Mouse (Mus musculus): ENCODE data around the gene Zfp385c. TPM values are rescaled to one million over a fixed set of nuclear protein-coding genes. Genes with fewer than 3 reads are reported as not detected.

The Zfp385c gene
- polyA plus RNA-seq, 1 experiment from 2014 or later: 0.80 TPM

DNA sequence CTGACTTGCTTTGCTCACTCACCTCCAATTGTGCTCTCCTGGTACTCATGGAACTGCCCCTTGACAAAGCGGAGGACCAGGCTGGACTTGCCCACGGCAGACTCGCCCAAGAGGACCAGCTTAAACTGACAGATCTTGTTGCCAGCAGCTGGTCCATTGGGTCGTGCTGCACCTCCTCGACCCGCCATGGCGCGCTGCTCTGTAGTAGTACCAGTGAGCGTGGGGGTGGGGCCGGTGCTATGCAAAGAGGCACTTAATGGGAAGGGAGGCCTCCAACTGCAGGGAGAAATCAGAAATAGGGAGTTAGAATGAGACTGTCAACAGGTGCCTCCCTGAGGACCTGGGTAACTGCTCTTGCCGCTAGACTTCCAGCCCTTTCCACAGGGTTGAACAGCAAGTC is 27.6 kb upstream of the Zfp385c start:
- Histone ChIP-seq H3K4me3 (replicated peaks; ENCODE audit: low read length) (no peak overlapping the region), H3K4me2 (ENCODE audit: low read length) (no peak overlapping the region), H3K4me1 (replicated peaks; ENCODE audit: control insufficient read depth, insufficient read depth, low read length) (peaks cover 6% of the 10 kb centered on the region; the same call in 1 of the 2 replicates), H3K27me3 (replicated peaks; ENCODE audit: control insufficient read depth, insufficient read depth, low read length) (no peaks in the 10 kb centered on the region), H3K9me3 (ENCODE audit: control insufficient read depth, low read length) (no peaks in the 10 kb centered on the region), H3K9ac (replicated peaks; ENCODE audit: low read depth, low read length) (no peak overlapping the region), H3K27ac (ENCODE audit: low read length) (no peak overlapping the region), H3K36me3 (ENCODE audit: control insufficient read depth, insufficient read depth) (peaks cover 22% of the 10 kb centered on the region)
- WGBS: 84% methylated on average over 11 of the region's 11 CpGs
- ATAC-seq: no peak

DNA sequence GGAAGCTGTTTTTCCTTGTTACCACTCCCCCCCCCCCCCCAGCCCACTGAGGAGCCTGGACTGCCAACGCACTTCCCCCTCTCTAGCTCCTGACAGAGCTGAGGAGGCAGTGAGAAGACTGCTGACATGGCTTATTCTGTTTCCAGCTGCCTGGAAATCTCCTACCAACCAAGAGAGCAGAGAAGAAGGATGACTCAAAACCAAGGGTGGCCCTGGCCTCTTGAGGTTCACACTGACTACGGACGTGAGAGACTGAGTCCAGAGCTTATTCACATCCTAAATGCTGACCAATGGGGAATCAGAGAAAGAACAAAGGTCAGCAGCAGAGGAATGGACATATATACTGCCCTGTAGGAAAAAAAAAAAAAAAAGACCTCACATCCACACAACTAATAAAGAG is 27.1 kb upstream of the Zfp385c start:
- H3K4me2 ChIP-seq (ENCODE audit: low read length): no peak overlapping the region
- H3K9ac ChIP-seq (replicated peaks; ENCODE audit: low read depth, low read length): no peak overlapping the region
- H3K27ac ChIP-seq (ENCODE audit: low read length): no peak overlapping the region
- no peak overlapping the region for H3K4me3 ChIP-seq (replicated peaks; ENCODE audit: low read length)
- H3K9me3 ChIP-seq (ENCODE audit: control insufficient read depth, low read length): no peaks in the 10 kb centered on the region
- H3K27me3 ChIP-seq (replicated peaks; ENCODE audit: control insufficient read depth, insufficient read depth, low read length): no peaks in the 10 kb centered on the region
- H3K36me3 ChIP-seq (ENCODE audit: control insufficient read depth, insufficient read depth): peaks cover 22% of the 10 kb centered on the region
- WGBS: 82% methylated on average over 3 of the region's 3 CpGs
- no peak for ATAC-seq
- peaks cover 6% of the 10 kb centered on the region; the same call in 1 of the 2 replicates for H3K4me1 ChIP-seq (replicated peaks; ENCODE audit: control insufficient read depth, insufficient read depth, low read length)

DNA sequence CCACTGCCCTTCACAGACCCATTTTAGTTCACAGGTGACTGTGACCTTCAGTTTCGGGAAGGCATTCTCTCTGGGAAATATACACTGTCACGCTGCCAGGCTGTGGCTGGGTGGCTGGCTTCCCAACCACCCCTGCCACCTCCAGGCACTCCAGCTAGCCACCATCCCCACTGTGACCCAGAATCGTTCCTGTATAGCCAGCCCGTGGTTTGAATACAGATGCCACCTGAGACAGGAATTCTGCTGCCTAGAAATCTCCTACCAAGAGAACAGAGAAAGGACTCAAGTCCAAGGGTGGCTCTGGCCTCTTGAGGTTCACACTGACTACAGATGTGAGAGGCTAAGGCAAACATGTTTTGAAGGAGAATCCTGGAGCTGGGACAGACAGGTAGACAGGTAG is 26.6 kb upstream of the Zfp385c start:
- no peak for ATAC-seq

DNA sequence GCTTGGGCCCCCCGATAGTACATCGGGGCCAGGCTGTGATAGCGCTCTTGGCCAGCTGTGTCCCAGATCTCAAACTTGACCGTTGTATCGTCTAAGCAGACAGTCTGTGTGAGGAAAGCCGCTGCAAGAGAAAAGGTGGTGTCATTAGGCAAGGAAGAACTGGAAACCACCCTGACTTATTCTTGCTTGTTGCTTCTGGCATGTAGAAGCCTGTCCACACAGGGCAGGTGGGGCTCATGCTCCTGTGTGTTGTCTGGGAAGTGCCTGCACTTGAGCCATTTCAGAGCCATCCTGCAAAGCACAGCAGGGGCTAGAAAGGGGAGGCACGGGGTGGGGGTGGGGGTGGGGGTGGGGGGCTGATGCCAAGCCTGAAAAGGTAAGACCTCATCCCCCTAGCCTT is 26.2 kb upstream of the Zfp385c start:
- Histone ChIP-seq H3K4me1 (replicated peaks; ENCODE audit: control insufficient read depth, insufficient read depth, low read length) (peaks cover 11% of the 10 kb centered on the region; the same call in 1 of the 2 replicates), H3K9ac (replicated peaks; ENCODE audit: low read depth, low read length) (no peak overlapping the region), H3K27ac (ENCODE audit: low read length) (no peak overlapping the region), H3K36me3 (ENCODE audit: control insufficient read depth, insufficient read depth) (peaks cover 22% of the 10 kb centered on the region), H3K4me3 (replicated peaks; ENCODE audit: low read length) (no peak overlapping the region), H3K27me3 (replicated peaks; ENCODE audit: control insufficient read depth, insufficient read depth, low read length) (no peaks in the 10 kb centered on the region), H3K9me3 (ENCODE audit: control insufficient read depth, low read length) (no peaks in the 10 kb centered on the region), H3K4me2 (ENCODE audit: low read length) (no peak overlapping the region)
- ATAC-seq: no peak
- 94% methylated on average over 7 of the region's 7 CpGs for WGBS

More for the DNA sequence above, 26.6 kb upstream of the Zfp385c start:
- Histone ChIP-seq H3K4me1 (replicated peaks; ENCODE audit: control insufficient read depth, insufficient read depth, low read length) (peaks cover 7% of the 10 kb centered on the region; the same call in 1 of the 2 replicates), H3K9ac (replicated peaks; ENCODE audit: low read depth, low read length) (no peak overlapping the region), H3K27ac (ENCODE audit: low read length) (no peak overlapping the region), H3K36me3 (ENCODE audit: control insufficient read depth, insufficient read depth) (peaks cover 22% of the 10 kb centered on the region), H3K9me3 (ENCODE audit: control insufficient read depth, low read length) (no peaks in the 10 kb centered on the region), H3K4me3 (replicated peaks; ENCODE audit: low read length) (no peak overlapping the region), H3K27me3 (replicated peaks; ENCODE audit: control insufficient read depth, insufficient read depth, low read length) (no peaks in the 10 kb centered on the region), H3K4me2 (ENCODE audit: low read length) (no peak overlapping the region)
- 94% methylated on average over 4 of the region's 4 CpGs for WGBS

DNA sequence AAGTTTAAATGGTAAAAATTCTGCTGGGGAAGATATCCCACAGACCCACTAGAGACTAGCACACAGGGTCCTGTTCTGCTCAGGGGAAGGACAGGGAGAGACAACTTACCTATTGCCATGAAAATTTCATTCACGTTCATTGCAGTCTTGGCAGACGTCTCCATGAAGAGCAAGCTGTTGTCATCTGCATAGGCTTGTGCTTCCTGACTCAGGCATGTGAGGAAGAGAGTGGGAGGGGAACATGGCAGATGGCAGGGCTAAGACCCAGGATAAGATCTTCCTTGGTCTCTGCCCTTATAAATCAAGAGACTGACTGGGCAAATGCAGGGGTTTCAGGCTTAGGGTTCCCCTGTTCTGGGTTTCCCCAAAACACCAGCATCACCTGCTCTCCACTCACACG is 24.4 kb upstream of the Zfp385c start:
- H3K4me2 ChIP-seq (ENCODE audit: low read length): no peak overlapping the region
- no peak for ATAC-seq
- H3K27ac ChIP-seq (ENCODE audit: low read length): no peak overlapping the region
- H3K4me3 ChIP-seq (replicated peaks; ENCODE audit: low read length): no peak overlapping the region
- no peaks in the 10 kb centered on the region for H3K9me3 ChIP-seq (ENCODE audit: control insufficient read depth, low read length)
- WGBS: 83% methylated on average over 3 of the region's 3 CpGs
- H3K27me3 ChIP-seq (replicated peaks; ENCODE audit: control insufficient read depth, insufficient read depth, low read length): no peaks in the 10 kb centered on the region
- H3K4me1 ChIP-seq (replicated peaks; ENCODE audit: control insufficient read depth, insufficient read depth, low read length): peaks cover 11% of the 10 kb centered on the region
- no peak overlapping the region for H3K9ac ChIP-seq (replicated peaks; ENCODE audit: low read depth, low read length)
- H3K36me3 ChIP-seq (ENCODE audit: control insufficient read depth, insufficient read depth): peaks cover 22% of the 10 kb centered on the region

GRCm38 (mm10) chr11:100714948-100715347 is 22.7 kb upstream of the Zfp385c start:
- no peak overlapping the region for H3K9ac ChIP-seq (replicated peaks; ENCODE audit: low read depth, low read length)
- no peaks in the 10 kb centered on the region for H3K27me3 ChIP-seq (replicated peaks; ENCODE audit: control insufficient read depth, insufficient read depth, low read length)
- no peak for ATAC-seq
- 71% methylated on average over 6 of the region's 6 CpGs for whole genome bisulfite sequencing
- no peak overlapping the region for H3K4me2 ChIP-seq (ENCODE audit: low read length)
- no peaks in the 10 kb centered on the region for H3K9me3 ChIP-seq (ENCODE audit: control insufficient read depth, low read length)
- no peak overlapping the region for H3K27ac ChIP-seq (ENCODE audit: low read length)
- peaks cover 22% of the 10 kb centered on the region for H3K36me3 ChIP-seq (ENCODE audit: control insufficient read depth, insufficient read depth)
- no peak overlapping the region for H3K4me3 ChIP-seq (replicated peaks; ENCODE audit: low read length)
- peaks cover 19% of the 10 kb centered on the region for H3K4me1 ChIP-seq (replicated peaks; ENCODE audit: control insufficient read depth, insufficient read depth, low read length)

DNA sequence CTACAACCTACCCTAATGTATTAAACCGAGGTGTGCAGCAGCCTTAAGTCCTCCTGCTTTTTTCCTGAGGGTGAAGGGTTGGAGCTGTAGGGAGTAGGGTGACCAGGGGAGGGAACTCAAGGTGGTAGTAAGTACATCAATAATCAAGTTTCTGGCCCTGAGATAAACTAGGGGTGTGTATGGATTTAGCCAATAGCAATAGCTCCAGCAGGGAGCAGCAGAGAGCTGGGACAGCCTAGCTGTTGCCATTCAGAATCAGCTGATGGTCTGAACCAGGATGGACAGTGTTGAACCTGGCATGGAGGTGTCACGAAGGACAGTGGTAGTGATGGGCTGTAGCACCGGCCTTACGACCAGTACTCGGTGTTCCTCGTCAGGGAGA is 22.3 kb upstream of the Zfp385c start:
- ATAC-seq: no peak
- H3K27me3 ChIP-seq (replicated peaks; ENCODE audit: control insufficient read depth, insufficient read depth, low read length): no peaks in the 10 kb centered on the region
- 52% methylated on average over 6 of the region's 6 CpGs for WGBS

DNA sequence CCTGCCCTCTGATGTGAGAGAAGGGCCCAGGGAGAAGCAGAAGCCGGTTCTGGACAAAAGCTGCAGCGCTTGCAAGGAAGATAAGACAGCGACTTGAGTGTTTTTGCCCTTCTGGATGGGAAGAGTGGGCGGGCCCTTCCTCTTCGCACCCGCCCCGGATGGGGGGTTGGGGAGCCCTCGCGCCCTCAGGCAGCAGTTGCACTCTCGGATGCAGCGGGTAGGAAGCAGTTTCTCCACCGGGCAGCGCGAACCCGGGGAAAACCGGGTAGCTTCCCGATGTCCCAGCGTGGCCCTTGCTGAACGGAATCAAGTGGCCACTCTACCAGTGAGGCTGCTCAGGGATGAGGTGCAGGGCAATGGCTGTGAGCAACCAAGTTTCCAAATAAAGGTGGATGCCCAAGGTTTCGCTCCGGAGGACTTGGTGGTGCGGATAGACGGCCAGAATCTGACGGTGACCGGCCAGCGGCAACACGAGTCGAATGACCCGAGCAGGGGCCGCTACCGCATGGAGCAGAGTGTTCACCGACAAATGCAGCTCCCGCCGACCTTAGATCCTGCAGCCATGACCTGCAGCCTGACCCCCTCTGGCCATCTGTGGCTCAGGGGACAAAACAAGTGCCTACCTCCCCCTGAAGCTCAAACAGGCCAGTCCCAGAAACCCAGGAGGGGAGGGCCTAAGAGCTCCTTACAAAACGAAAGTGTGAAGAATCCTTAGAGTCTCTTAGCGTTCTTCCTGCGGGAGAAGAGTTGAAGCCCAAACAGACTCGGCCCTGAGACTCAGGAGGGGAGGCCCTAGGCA is 21.7 kb upstream of the Zfp385c start, which contains the start of gene Hspb9:
TSS of gene Hspb9 (plus strand) at position 116 of the 799 bp plus-strand sequence.
- Histone ChIP-seq H3K9me3 (ENCODE audit: control insufficient read depth, low read length) (no peaks in the 10 kb centered on the region), H3K4me2 (ENCODE audit: low read length) (peak within 1 kb of the TSS; percentile 15), H3K9ac (replicated peaks; ENCODE audit: low read depth, low read length) (0 out of 2 replicates have a peak within 1 kb of the TSS, but pooled peaks have one; percentile 11), H3K27ac (ENCODE audit: low read length) (no peak within 1 kb of the TSS), H3K4me3 (replicated peaks; ENCODE audit: low read length) (no peak within 1 kb of the TSS), H3K27me3 (replicated peaks; ENCODE audit: control insufficient read depth, insufficient read depth, low read length) (no peaks in the 10 kb centered on the region), H3K36me3 (ENCODE audit: control insufficient read depth, insufficient read depth) (peaks cover 21% of the 10 kb centered on the region), H3K4me1 (replicated peaks; ENCODE audit: control insufficient read depth, insufficient read depth, low read length) (peaks cover 19% of the 10 kb centered on the region)
- WGBS: 13% methylated on average over 38 of the region's 38 CpGs
- no peak for ATAC-seq

More for the DNA sequence above, 22.3 kb upstream of the Zfp385c start:
- Histone ChIP-seq H3K9me3 (ENCODE audit: control insufficient read depth, low read length) (no peaks in the 10 kb centered on the region), H3K36me3 (ENCODE audit: control insufficient read depth, insufficient read depth) (peaks cover 22% of the 10 kb centered on the region), H3K27ac (ENCODE audit: low read length) (no peak overlapping the region), H3K4me2 (ENCODE audit: low read length) (no peak overlapping the region), H3K4me3 (replicated peaks; ENCODE audit: low read length) (no peak overlapping the region), H3K4me1 (replicated peaks; ENCODE audit: control insufficient read depth, insufficient read depth, low read length) (peaks cover 19% of the 10 kb centered on the region), H3K9ac (replicated peaks; ENCODE audit: low read depth, low read length) (no peak overlapping the region)

DNA sequence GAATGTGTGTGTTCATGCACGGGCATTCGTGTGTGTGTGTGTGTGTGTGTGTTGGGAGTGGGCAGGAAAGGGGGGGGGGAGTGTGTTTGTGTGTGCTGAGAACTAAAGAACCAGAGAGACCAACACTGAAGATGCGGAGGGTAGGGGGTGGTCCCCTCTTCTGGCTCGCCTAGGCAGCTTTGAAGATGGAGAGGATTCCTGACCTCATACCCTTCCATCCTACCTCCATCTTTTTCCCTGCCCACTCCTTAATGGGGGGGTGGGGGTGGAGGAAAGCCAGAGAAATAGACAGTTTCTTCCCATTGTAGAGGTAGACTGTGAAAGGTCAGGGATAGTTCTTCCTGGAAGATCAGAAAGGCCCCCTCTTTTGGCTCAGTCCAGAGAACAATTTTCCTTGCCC is 20.9 kb upstream of the Zfp385c start:
- no peak overlapping the region for H3K9ac ChIP-seq (replicated peaks; ENCODE audit: low read depth, low read length)

More for the DNA sequence above, 20.9 kb upstream of the Zfp385c start:
- ATAC-seq: no peak
- H3K4me2 ChIP-seq (ENCODE audit: low read length): no peak overlapping the region
- no peak overlapping the region for H3K4me3 ChIP-seq (replicated peaks; ENCODE audit: low read length)
- no peaks in the 10 kb centered on the region for H3K9me3 ChIP-seq (ENCODE audit: control insufficient read depth, low read length)
- peaks cover 18% of the 10 kb centered on the region for H3K36me3 ChIP-seq (ENCODE audit: control insufficient read depth, insufficient read depth)
- H3K4me1 ChIP-seq (replicated peaks; ENCODE audit: control insufficient read depth, insufficient read depth, low read length): peaks cover 19% of the 10 kb centered on the region
- H3K27ac ChIP-seq (ENCODE audit: low read length): no peak overlapping the region
- 55% methylated on average over 4 of the region's 4 CpGs for WGBS
- no peaks in the 10 kb centered on the region for H3K27me3 ChIP-seq (replicated peaks; ENCODE audit: control insufficient read depth, insufficient read depth, low read length)
